Mouse (Mus musculus) intestine, postnatal 0 days (tissue): ENCODE data around the gene Atrnl1. TPM values are rescaled to one million over a fixed set of nuclear protein-coding genes. Genes with fewer than 3 reads are reported as not detected.

Experiments used
- ATAC-seq: fragments of 200-750 bp; cut with Nextera tagmentation; 2 replicates; pipeline ENCODE4 v1.8.0; 2017; ENCODE audit warnings: mild to moderate bottlenecking, moderate TSS enrichment, moderate library complexity
- H3K27ac ChIP-seq: fragments of 300-500 bp; sonication (generic); 2 replicates; pipeline ENCODE4 v1.5.1; 2014; ENCODE audit warnings: mild to moderate bottlenecking, low read depth, low read length, moderate library complexity
- H3K27me3 ChIP-seq: fragments of 300-500 bp; sonication (generic); replicated peaks from 2 replicates; pipeline ENCODE4 v1.6.1; 2014; ENCODE audit warnings: low read length, mixed read lengths; ENCODE audit not compliant: control insufficient read depth, insufficient read depth
- H3K36me3 ChIP-seq: fragments of 300-500 bp; sonication (generic); 2 replicates; pipeline ENCODE4 v1.6.1; 2014; ENCODE audit warnings: mild to moderate bottlenecking, moderate library complexity; ENCODE audit not compliant: control insufficient read depth, insufficient read depth
- H3K4me1 ChIP-seq: fragments of 300-500 bp; sonication (generic); replicated peaks from 2 replicates; pipeline ENCODE4 v1.6.1; 2014; ENCODE audit warnings: antibody characterized with exemption, low read length, mixed read lengths; ENCODE audit not compliant: control insufficient read depth, insufficient read depth
- H3K4me2 ChIP-seq: fragments of 300-500 bp; sonication (generic); replicated peaks from 2 replicates; pipeline ENCODE4 v1.6.1; 2014; ENCODE audit warnings: low read depth, mild to moderate bottlenecking, moderate library complexity
- H3K4me3 ChIP-seq: fragments of 300-500 bp; sonication (generic); 2 replicates; pipeline ENCODE4 v1.5.1; 2014; ENCODE audit warnings: low read depth, low read length
- H3K9ac ChIP-seq: fragments of 300-500 bp; sonication (generic); 2 replicates; pipeline ENCODE4 v1.6.1; 2014; ENCODE audit warnings: mild to moderate bottlenecking, low read depth, low read length
- H3K9me3 ChIP-seq: fragments of 300-500 bp; sonication (generic); 2 replicates; pipeline ENCODE4 v1.6.1; 2016; ENCODE audit warnings: mixed run types; ENCODE audit not compliant: control insufficient read depth
- CTCF ChIP-seq: sonication (generic); IDR thresholded peaks from 2 replicates; pipeline ENCODE4 v1.5.1; 2016; ENCODE audit warnings: low read depth, mild to moderate bottlenecking, control low read depth, antibody characterized with exemption, moderate library complexity
- WGBS: fragments of 180-500 bp; shearing (Covaris S2); extraction: QIAGEN DNeasy Blood & Tissue Kit; methylation state at CpG from one replicate; pipeline ENCODE4 v1.1.7; 2014; 5-methylcytosine and 5-hydroxymethylcytosine counted together
- polyA plus RNA-seq: library from polyadenylated mRNA; unstranded; fragments of >200 nt; fragmentation: Nextera tagmentation; extraction: Ambion mirVana; gene quantifications from 2 replicates; pipeline ENCODE4 v1.2.1, GENCODE M21; 2015

Gene Atrnl1
- polyA plus RNA-seq, 1 experiment from 2014 or later: 2.6 TPM

DNA sequence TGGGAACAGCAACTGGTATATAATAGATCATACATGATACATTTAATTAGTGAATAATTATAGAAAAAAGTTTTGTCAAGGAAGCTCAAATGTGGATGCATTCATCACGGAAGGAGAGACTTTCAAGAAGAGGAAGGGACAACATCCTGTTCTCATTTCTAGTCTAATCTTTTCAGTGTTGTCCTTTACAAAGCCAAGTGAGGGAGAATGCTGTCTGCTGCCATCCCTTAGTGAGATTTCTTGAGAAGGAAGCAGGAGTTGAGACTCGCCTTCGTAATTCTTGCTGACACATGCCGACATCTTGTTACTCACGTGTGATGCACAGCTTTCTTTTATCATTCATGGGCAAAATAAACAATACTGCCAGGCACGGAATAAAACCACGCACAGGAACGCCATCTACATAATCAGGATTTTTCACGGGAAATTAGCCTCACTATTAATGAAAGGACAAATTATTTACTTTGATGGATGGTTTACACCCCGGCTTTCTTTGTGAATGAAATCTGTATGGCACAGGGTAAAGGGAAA lies 316.2 kb downstream of the Atrnl1 start:
- Histone ChIP-seq H3K4me2 (no peak overlapping the region), H3K9me3 (no peaks in the 10 kb centered on the region), H3K36me3 (no peaks in the 10 kb centered on the region), H3K4me3 (no peak overlapping the region), H3K27ac (no peak overlapping the region), H3K9ac (no peak overlapping the region), H3K4me1 (no peaks in the 10 kb centered on the region), H3K27me3 (no peaks in the 10 kb centered on the region)
- 52% methylated on average over 10 of the region's 10 CpGs for WGBS
- TF ChIP-seq CTCF: no peak
- ATAC-seq: no peak

DNA sequence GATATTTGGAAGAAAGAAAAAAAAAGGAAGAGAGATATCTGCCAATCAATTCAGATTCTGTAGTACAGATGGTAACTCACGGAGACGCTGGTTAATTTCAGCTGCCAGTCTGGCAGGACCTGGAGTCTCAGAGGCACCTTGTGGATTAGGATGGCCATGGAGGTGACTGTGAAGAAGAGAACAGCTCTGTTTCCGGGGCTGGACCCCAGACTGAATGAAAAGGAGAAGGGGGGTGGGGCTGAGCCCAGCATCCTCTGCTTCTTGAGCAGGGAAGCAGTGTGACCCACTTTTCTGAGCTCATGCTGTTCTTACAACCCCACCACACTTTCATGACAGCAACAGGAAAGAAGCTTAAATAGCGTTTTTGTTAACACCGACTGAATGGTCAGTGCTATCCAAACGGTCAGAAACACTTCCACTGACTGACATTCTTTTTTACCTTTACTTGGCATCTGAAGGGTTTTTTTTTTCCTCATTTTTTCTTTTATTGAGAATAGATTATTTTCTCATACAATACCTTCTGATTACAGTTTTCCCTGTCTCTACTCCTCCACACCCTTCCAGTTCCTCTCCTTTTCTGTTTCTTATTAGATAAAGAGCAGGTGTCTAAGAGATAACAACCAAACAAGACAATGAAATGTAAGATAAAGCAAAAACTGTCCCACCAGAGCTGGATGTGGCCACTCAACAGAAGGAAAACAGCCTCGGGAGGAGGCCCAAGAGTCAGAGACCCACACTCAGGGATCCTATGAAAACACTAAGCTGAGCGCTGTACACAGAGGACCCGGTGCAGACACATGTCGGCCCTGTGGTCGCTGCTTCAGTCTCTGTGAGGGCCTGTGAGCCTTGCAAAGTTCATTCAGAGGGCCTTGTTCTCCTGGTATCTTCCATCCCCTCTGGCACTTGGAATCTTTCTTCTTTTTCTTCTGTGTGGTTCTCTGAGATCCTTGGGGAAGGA lies 317.0 kb downstream of the Atrnl1 start:
- no peaks in the 10 kb centered on the region for H3K36me3 ChIP-seq
- no peak overlapping the region for H3K9ac ChIP-seq

DNA sequence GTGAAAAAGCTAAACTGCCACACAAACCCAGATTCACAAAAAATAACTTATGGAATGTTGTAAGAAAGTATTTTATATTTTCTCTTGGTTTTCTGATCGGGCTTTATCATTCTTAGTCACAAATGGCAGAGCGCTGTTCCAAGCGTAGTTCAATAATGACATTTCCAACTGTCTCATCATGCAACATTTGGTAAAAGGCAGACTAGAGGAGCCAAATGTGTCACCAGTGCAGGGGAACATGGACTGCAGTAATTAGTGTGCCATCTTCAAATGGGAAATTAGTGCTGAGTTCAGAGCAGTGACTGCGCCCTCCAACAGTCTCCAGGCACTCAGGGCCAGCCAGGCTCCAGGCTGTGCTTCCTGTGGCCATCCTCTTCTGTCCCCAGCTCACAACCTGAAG lies 320.8 kb downstream of the Atrnl1 start:
- Histone ChIP-seq H3K27ac (no peak overlapping the region), H3K4me1 (no peaks in the 10 kb centered on the region), H3K4me2 (no peak overlapping the region), H3K4me3 (no peak overlapping the region), H3K27me3 (no peaks in the 10 kb centered on the region), H3K9ac (no peak overlapping the region), H3K9me3 (no peaks in the 10 kb centered on the region), H3K36me3 (no peaks in the 10 kb centered on the region)
- no peak for ATAC-seq
- 100% methylated on average over 4 of the region's 4 CpGs for WGBS
- no peak for TF ChIP-seq CTCF

More for the DNA sequence above, 317.0 kb downstream of the Atrnl1 start:
- no peak for TF ChIP-seq CTCF
- Histone ChIP-seq H3K27me3 (no peaks in the 10 kb centered on the region), H3K4me1 (no peaks in the 10 kb centered on the region), H3K4me2 (no peak overlapping the region), H3K4me3 (no peak overlapping the region), H3K27ac (no peak overlapping the region), H3K9me3 (no peaks in the 10 kb centered on the region)
- WGBS: 69% methylated on average over 11 of the region's 11 CpGs
- no peak for ATAC-seq

DNA sequence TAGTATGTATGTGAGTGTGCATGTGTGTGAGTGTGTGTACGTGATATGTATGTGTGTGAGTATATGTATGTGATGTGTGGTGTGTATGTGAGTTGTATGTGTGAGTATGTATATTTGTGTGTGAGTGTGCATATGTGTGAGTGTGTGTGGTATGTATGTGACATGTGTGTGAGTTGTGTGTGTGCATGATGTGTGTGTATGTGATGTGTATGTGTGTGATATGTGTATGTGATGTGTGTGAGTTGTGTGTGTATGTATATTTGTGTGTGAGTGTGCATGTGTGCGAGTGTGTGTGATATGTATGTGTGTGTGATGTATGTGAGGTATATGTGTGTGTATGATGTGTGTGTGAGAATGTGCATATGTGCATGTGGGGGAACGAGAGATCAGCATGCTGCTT lies 326.0 kb downstream of the Atrnl1 start:
- Histone ChIP-seq H3K4me2 (no peak overlapping the region), H3K4me3 (no peak overlapping the region), H3K27ac (no peak overlapping the region), H3K9me3 (no peaks in the 10 kb centered on the region), H3K9ac (no peak overlapping the region), H3K36me3 (peaks cover 3% of the 10 kb centered on the region; the same call in 1 of the 2 replicates), H3K4me1 (no peaks in the 10 kb centered on the region), H3K27me3 (no peaks in the 10 kb centered on the region)
- TF ChIP-seq CTCF: no peak
- 94% methylated on average over 3 of the region's 3 CpGs for WGBS
- ATAC-seq: no peak

DNA sequence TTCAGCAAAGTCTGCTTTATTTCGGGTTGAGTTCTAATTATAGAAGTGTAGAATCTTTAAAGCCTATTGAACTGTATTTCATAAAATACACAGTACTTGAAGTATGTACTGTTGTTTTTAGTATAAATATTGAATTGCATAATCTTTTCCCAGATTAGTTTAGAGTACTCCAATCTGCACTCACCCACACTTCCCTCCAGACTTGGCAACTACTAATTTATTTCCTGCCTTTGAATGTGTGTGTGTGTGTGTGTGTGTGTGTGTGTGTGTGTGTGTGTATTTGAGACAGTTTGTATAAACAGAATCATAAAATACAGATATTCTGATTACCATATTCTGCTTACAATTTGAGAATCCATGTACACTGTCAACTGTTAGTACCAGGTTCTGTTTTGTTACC lies 328.3 kb downstream of the Atrnl1 start:
- Histone ChIP-seq H3K27me3 (no peaks in the 10 kb centered on the region), H3K4me1 (no peaks in the 10 kb centered on the region), H3K9ac (no peak overlapping the region), H3K27ac (no peak overlapping the region), H3K4me3 (no peak overlapping the region), H3K9me3 (no peaks in the 10 kb centered on the region), H3K4me2 (no peak overlapping the region), H3K36me3 (peaks cover 3% of the 10 kb centered on the region; the same call in 1 of the 2 replicates)
- WGBS: 59% methylated on average over 1 of the region's 1 CpGs
- ATAC-seq: no peak
- TF ChIP-seq CTCF: no peak

DNA sequence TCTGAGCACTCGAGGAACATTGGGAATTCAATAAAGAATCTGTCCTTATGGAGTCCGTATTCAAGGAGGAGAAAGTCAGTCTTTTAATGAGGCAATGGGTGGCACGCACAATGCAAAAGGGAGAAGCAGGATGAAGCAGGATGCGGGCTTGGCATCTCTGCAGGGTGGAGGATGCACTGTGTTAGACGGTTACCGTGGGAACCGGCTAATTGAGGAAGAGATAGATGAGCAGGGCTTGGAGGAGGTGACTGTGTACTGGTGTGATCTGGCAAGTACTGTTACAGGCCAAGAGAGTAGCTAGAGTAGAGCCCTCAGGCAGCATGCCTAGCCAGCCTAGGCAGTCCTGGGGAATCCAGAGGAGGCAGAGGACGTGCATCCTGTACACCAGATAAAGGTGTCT lies 330.7 kb downstream of the Atrnl1 start:
- ATAC-seq: no peak
- H3K4me3 ChIP-seq: no peak overlapping the region
- 67% methylated on average over 8 of the region's 8 CpGs for WGBS
- no peaks in the 10 kb centered on the region for H3K27me3 ChIP-seq
- no peaks in the 10 kb centered on the region for H3K4me1 ChIP-seq
- no peak overlapping the region for H3K9ac ChIP-seq
- no peak for TF ChIP-seq CTCF
- no peak overlapping the region for H3K27ac ChIP-seq
- H3K9me3 ChIP-seq: no peaks in the 10 kb centered on the region
- H3K4me2 ChIP-seq: no peak overlapping the region
- H3K36me3 ChIP-seq: peaks cover 3% of the 10 kb centered on the region; the same call in 1 of the 2 replicates
